Mouse (Mus musculus) left cerebral cortex, postnatal 25 days (tissue): ENCODE measurements at regions not wholly inside any gene's neighbourhood (a gene's known extent, or its start where the extent isn't known, plus 50 kb on each side); places are given as distances from the start of the nearest gene placed in this dataset.

Source experiments
- DNase-seq, 2 experiments: peaks; one replicate each; pipeline ENCODE4 v3.0.0; 2022; ENCODE audit warnings: low spot score in 2 of 2, mixed read lengths in 1 of 2
- intact Hi-C: fragments of 180-260 bp; cut with DNase I; formaldehyde crosslinking; loops from one replicate; pipeline ENCODE4 v1.15.1; 2025

DNA sequence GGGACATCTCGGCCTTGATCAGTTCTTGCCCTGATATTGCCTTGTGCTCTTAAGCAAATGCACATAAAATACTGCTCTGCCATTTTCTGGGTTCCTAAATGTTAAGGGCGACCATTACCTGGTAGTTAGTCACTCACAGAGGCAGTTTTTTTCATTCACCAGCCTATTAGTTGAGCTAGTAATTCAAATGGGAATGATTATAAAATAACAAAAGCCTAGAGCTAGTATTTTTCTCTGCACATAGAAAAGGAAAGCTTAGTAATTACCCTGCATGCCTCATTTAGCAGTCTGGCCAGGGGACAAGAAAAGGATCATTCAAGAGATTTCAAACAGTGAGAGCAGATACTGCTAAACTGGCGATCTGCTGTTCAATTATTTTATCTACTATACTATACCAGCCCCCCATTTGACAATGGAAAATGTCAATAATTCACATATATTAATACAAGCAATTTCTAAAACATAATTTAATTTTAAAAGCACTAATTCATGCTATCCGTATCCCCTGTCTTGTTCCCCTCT is 645.1 kb downstream of the Pdha2 start:
- no peak for DNase-seq

DNA sequence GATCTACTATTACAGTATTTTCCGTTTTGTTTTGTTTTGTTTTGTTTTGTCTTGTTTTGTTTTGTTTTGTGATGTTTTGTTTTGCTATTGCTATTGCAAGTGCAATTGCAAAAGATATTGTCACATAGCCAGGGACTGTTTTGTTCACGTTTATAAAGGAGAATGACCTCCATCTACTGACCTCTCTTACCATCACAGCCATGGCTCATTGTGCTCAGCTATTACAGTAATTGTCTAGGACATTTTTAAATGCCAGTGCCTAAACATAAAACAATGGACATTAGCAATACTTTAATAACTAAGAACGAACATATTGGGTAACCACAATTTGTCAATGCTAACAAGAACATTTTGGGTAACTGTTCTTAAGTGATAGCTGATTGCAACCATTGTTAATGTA is 657.4 kb downstream of the Pdha2 start:
- intact Hi-C loops: no loop called here
- no peak for DNase-seq

More for the DNA sequence above, 645.1 kb downstream of the Pdha2 start:
- intact Hi-C loops: no loop called here

- intact Hi-C loops: no loop called here
- peak in 1 of 2 experiments; percentile 33 for DNase-seq
These were observed 663.7 kb downstream of the Pdha2 start for GRCm38 (mm10) chr3:140548483-140548882.

- DNase-seq: peak; percentile 14 to 60
- intact Hi-C loops: no loop called here
These were observed 680.2 kb downstream of the Pdha2 start for GRCm38 (mm10) chr3:140531747-140532502.

GRCm38 (mm10) chr3:140521653-140522278 is 690.4 kb downstream of the Pdha2 start:
- no peak for DNase-seq

GRCm38 (mm10) chr3:140510835-140511234 is 701.3 kb downstream of the Pdha2 start:
- intact Hi-C loops: no loop called here
- DNase-seq: no peak

More at GRCm38 (mm10) chr3:140521653-140522278, 690.4 kb downstream of the Pdha2 start:
- intact Hi-C loops: no loop called here

DNA sequence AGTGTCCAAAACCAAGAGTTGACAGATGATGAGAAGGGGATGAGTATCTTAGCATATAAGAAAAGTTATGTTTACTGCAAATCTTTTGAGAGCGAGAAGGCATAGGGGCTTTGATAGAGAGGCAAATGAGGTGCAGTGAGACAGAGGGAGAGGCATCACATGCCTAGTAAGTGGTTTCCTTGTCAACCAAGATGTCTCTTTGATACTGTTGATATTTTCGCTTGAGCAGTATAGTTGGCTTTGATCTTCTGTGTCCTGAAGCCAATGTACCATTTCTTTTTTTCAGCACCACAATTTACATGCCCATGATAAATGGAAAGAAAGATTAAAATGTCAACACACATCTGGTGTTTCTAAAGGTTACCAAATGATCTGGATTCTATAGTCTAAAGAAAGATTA is 702.1 kb downstream of the Pdha2 start:
- no peak for DNase-seq
- intact Hi-C loops: no loop called here

DNA sequence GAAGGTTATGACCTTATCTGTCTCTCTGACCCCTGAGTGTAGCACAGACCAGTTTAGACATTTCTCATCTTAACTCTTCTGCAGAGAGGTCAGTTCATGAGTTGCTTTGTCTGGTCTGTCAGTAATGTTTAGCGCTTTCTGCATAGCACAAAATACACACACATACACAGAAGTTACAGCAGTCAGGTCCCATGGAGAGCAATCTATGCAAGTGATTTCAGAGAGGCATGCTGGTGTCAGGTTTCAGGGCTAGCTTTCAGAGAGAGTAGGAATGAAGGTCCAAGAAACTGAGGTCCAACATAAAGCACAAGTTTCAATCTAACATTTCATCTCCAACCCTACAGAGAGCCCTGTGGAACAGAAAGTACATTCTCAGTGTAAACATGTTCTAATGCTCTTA is 718.0 kb downstream of the Pdha2 start:
- no peak for DNase-seq
- intact Hi-C loops: no loop called here

DNA sequence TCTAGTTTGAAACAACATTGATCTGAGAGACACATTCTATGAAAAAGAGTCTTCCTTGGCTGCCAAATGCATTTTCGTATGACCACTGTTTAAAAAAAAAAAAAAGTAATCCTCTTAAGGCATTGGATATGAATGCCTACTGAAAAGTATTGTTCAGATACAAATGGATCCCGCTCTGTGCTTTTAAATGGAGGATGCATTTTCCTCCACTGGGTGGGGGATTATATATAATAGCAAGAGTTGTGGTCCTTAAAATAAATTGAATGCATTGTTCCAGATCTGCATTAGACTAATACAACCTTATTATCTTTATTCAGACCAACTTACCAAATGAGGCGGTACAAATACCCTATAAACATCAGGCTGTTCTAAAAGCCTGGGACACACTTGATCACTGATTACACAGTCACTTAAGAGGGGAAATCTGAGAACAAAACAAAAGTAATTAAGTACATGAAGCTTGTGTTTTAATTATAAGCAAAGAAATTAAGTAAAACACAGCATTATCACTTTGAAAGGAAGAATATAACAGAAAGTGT is 734.4 kb downstream of the Pdha2 start:
- DNase-seq: no peak
- intact Hi-C loops: no loop called here

DNA sequence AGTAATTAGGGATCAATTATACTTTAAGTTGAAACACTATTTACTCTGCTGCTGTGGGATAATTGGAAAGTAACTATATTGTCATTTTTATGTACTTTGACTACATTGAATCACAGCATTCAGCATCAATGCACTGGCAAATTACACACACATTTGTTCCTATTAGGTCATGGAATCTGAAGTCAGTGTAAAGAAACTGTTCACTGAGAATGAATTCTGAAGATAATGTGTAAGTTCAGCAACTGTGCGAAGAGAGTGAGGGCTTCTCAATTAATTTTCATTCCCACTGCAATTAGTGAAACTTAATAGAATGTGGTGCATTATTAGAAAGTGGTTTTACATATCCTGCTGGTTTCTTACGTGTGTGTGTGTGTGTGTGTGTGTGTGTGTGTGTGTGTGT is 735.6 kb downstream of the Pdha2 start:
- intact Hi-C loops: no loop called here
- no peak for DNase-seq

DNA sequence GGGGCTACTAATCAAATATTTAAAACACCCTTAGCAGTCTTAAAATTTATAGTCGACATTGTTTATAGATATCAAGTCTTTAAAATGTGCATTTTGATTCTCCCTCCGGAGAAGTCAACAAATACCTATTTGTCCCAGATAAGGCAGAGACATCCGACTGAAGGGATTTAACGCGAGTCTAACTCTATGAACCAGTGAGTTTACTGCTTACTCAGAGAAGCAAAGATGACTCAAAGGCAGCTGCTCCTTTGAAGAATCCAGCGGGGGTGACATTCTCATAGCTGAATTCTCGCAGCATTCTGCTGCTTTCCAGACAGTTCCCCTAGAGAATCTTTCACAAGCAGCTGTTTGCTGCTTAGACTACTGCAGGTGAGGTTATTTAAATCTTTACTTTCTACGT is 759.6 kb downstream of the Pdha2 start:
- DNase-seq: peak in 1 of 2 experiments; percentile 59
- intact Hi-C loops: no loop called here

GRCm38 (mm10) chr3:140451148-140451547 is 761.0 kb downstream of the Pdha2 start:
- DNase-seq: no peak
- intact Hi-C loops: no loop called here

DNA sequence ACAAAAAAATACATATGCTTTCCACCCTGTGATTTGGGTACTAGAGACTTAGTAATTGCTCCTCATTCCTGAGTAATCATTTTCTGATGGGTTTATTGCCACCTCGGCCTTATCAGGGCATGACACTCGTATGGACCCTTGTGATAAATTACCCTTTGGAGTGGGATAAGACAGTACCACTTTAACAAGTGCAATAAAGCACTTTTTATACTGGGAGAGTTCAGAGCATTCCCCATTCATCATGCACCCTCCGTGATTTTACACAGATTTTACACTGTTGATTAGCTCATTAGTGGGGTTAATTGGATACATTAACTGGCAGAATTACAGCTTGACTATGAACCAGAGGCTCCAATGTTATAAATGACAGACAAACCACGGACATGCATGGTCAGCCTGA is 802.9 kb downstream of the Pdha2 start:
- intact Hi-C loops: no loop called here
- DNase-seq: no peak
